Mouse (Mus musculus): ENCODE results near the gene Amot. TPM values are rescaled to one million over a fixed set of nuclear protein-coding genes. Genes with fewer than 3 reads are reported as not detected.

Gene Amot
- polyA plus RNA-seq, 1 experiment from 2014 or later: 11.0 TPM

DNA sequence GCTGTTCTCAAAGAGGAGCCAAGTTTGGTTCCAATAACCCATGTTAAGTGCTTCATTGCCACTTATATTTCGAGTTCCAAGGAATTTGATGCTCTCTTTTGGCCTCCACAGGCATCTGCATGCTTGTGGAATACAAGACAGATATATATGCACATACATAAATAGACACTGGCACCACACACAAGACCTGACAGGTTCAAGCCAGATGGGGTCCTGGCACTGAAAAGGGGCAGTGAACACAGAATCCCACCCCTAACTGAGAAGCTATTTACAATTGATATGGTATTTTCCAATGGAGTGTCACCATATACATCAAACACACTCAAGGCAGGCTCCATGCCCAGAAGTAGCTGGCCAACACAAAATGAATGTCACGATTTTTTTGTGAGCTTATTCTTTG is 81.0 kb downstream of the Amot start:
- Histone ChIP-seq H3K27me3 (no peaks in the 10 kb centered on the region), H3K4me3 (no peak overlapping the region), H3K27ac (replicated peaks) (no peak overlapping the region), H3K36me3 (no peaks in the 10 kb centered on the region), H3K4me1 (replicated peaks) (no peaks in the 10 kb centered on the region), H3K9ac (no peak overlapping the region), H3K9me3 (no peaks in the 10 kb centered on the region), H3K4me2 (no peak overlapping the region)
- 51% methylated on average over 2 of the region's 2 CpGs for WGBS
- no peak for ATAC-seq (ENCODE audit: low read depth)

DNA sequence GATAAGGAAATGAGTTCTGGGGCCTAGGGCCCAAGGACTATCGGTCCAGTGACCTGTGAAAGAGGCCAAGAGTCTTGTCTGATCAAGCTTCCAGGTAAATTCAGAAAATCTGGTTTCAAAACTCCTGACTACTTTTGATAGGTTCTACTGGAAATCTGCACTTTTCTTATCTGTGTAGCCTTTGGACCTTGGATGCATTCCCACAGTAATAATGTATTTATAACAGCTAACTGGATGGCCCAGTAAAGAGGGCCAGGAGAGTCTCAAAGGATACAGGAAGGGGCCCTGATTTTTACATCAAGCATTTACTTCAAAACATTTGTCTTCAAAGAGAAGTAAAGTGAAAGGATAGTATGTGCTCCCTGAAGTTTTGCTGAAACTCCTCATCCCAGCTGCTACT is 90.7 kb downstream of the Amot start:
- no peaks in the 10 kb centered on the region for H3K9me3 ChIP-seq
- H3K9ac ChIP-seq: no peak overlapping the region
- no peak overlapping the region for H3K27ac ChIP-seq (replicated peaks)
- no peak overlapping the region for H3K4me3 ChIP-seq
- H3K36me3 ChIP-seq: no peaks in the 10 kb centered on the region
- no peak for ATAC-seq (ENCODE audit: low read depth)
- WGBS: 95% methylated on average over 1 of the region's 1 CpGs
- H3K4me2 ChIP-seq: no peak overlapping the region
- H3K27me3 ChIP-seq: no peaks in the 10 kb centered on the region
- H3K4me1 ChIP-seq (replicated peaks): no peaks in the 10 kb centered on the region

DNA sequence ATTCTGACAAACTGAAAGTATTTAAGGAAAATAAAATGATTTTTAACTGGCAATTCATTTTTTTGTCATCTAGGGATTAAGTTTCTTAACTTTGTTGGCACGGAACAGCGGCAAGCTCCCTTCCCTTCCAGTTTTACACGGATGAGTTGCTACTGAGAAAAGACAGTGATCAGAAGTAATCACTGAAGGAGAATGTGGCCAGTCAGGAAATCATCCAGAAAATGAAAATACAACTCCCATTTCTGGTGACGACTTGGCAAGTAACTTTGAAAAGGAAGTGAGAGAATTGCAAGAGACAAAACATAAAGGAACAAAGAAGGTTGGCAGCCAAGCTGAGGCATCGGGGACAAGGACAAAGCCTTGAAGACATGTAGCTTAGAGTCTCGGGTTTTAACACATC is 93.6 kb downstream of the Amot start:
- H3K36me3 ChIP-seq: no peaks in the 10 kb centered on the region
- no peak overlapping the region for H3K9ac ChIP-seq
- no peak for ATAC-seq (ENCODE audit: low read depth)
- no peak overlapping the region for H3K4me3 ChIP-seq
- no peak overlapping the region for H3K27ac ChIP-seq (replicated peaks)
- H3K9me3 ChIP-seq: no peaks in the 10 kb centered on the region
- no peaks in the 10 kb centered on the region for H3K4me1 ChIP-seq (replicated peaks)
- no peaks in the 10 kb centered on the region for H3K27me3 ChIP-seq
- no peak overlapping the region for H3K4me2 ChIP-seq
- 39% methylated on average over 6 of the region's 6 CpGs for whole genome bisulfite sequencing

DNA sequence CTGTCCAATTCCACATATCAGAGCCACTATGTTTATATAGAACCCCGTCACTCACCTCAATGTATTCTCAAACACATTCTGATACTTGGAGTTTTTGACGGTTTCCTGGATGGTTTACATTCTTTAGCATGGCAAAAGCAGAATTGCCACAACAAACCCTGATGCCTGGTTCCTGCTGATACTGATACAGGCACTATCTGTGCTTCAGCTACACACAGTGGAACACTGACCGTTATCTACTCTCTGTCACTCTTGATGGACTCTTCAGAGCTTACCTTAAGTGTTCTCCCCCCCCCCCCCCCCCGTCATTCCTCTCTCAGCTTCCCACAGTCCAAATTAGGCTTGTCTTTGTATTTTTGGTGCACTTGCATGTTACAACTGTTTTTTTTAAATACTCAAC is 98.9 kb downstream of the Amot start:
- H3K27me3 ChIP-seq: no peaks in the 10 kb centered on the region
- WGBS: 76% methylated on average over 3 of the region's 4 CpGs
- H3K4me3 ChIP-seq: no peak overlapping the region
- no peak overlapping the region for H3K27ac ChIP-seq (replicated peaks)
- no peak overlapping the region for H3K4me2 ChIP-seq
- no peaks in the 10 kb centered on the region for H3K36me3 ChIP-seq
- no peak for ATAC-seq (ENCODE audit: low read depth)
- no peaks in the 10 kb centered on the region for H3K9me3 ChIP-seq
- H3K4me1 ChIP-seq (replicated peaks): no peaks in the 10 kb centered on the region
- no peak overlapping the region for H3K9ac ChIP-seq

DNA sequence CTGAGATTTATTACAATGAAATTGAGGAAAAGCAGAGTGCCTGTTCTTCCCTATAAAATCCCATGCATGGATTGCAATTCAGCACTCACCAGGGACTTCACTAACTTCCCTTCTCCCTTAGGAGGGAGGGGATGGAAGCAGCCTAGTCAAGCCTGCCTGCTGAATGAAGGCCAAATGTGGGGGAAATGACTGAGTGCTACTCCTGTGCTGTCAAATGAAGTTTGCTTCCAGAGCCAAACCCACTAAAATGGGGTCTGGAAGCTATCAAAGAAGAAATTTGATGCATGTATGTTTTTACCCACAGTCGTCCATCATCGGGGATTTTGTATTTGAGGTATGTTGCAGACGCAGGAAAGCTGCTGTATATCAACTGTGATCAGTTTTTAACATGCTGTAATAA is 103.1 kb downstream of the Amot start:
- Histone ChIP-seq H3K9ac (no peak overlapping the region), H3K4me1 (replicated peaks) (no peaks in the 10 kb centered on the region), H3K9me3 (no peaks in the 10 kb centered on the region), H3K27me3 (no peaks in the 10 kb centered on the region), H3K27ac (replicated peaks) (no peak overlapping the region), H3K4me2 (no peak overlapping the region), H3K4me3 (no peak overlapping the region), H3K36me3 (no peaks in the 10 kb centered on the region)
- WGBS: 75% methylated on average over 3 of the region's 3 CpGs
- ATAC-seq (ENCODE audit: low read depth): no peak

DNA sequence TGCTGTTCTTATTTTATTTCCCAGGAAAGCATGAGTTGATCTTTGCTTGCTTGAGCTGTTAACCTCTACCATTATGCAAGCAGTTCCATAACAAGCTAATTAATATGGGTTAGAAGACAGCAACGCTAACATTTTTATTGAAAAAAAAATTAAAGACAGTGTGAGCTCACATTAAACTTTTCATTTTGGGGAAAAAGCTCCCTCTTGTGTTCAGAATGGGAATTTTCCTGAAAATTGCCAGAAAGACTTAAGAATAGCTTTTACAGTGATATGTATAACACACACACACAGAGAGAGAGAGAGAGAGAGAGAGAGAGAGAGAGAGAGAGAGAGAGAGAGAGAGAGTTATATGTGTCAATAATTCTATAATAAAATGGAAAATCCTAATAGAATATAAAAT is 105.7 kb downstream of the Amot start:
- no peak overlapping the region for H3K4me3 ChIP-seq
- no peak overlapping the region for H3K27ac ChIP-seq (replicated peaks)
- WGBS: 21% methylated on average over 1 of the region's 1 CpGs
- H3K4me1 ChIP-seq (replicated peaks): no peaks in the 10 kb centered on the region
- no peak for ATAC-seq (ENCODE audit: low read depth)
- H3K9ac ChIP-seq: no peak overlapping the region
- H3K36me3 ChIP-seq: no peaks in the 10 kb centered on the region
- no peaks in the 10 kb centered on the region for H3K27me3 ChIP-seq
- no peak overlapping the region for H3K4me2 ChIP-seq
- no peaks in the 10 kb centered on the region for H3K9me3 ChIP-seq

Other genes starting within 250 kb of the Amot start
- 3.8 and 5.6 TPM in 2 replicates for gene Lhfpl1, start 156.1 kb downstream of the Amot start, polyA plus RNA-seq (2015; fragmentation: Nextera tagmentation; extraction: Ambion mirVana)